Mouse (Mus musculus) kidney, postnatal 25 days (tissue): ENCODE results near the gene Samd3.

Source experiments
- DNase-seq, 2 experiments: peaks; one replicate each; pipeline ENCODE4 v3.0.0; 2021; ENCODE audit warnings: mixed read lengths in 2 of 2

Gene Samd3

DNA sequence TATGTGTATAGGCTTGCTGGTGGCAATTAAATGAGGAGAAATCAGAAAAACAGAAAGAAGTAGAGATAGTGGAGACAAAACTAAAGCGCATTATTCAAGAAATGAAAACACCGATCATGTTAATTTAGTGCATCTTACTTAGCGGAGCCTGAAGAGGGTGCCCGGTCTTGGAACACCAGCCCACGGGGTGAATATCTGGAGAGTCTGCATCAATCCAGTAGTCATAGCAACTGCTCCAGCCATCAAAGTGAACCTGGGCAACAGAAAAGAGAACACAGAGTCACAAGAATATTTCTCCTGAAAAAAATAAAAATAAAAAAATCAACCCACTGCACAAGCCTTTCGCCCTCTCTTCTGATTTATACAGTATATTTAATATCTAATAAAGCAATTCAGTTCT is 74.0 kb downstream of the Samd3 start:
- DNase-seq, result no peak

DNA sequence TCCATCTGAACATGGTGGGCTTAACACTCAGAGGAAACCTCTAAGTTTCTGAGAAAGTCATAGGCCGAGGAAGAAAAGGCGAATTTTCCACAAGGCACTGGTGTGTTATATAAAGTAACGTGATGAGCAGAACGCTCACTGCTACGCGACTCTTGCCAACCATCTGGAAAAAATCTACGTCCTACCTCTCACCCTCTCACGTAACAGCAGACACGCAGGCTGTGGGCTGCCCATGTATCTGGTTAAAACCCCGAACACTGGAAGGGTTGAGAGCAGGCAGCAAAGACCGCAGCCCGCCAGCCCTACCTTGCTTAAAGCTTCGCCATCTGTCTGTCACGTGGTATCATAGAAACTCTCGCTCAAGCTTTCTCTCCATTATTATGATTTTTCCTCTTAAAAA is 84.8 kb downstream of the Samd3 start:
- DNase-seq, result no peak

DNA sequence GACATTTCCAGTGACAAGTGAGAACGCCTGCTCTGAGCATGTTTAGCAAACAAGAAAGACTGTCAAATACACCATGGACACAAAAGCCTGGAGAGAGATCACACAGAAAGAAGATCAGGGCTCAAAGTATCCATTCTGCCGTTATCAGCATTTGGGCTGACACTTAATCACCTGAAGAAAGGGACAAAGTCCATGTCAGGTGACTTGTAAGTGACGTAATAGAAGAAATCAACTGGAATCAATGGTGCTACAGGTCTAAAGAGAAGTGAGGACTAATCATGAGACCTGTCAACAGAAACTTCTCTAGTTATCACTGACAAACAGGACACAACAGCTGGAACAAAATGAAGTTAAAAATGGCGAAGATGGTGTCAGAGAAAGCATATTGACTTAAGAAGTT is 91.2 kb downstream of the Samd3 start:
- no peak for DNase-seq
